Mouse (Mus musculus): ENCODE results near the gene Dnm3.

DNA sequence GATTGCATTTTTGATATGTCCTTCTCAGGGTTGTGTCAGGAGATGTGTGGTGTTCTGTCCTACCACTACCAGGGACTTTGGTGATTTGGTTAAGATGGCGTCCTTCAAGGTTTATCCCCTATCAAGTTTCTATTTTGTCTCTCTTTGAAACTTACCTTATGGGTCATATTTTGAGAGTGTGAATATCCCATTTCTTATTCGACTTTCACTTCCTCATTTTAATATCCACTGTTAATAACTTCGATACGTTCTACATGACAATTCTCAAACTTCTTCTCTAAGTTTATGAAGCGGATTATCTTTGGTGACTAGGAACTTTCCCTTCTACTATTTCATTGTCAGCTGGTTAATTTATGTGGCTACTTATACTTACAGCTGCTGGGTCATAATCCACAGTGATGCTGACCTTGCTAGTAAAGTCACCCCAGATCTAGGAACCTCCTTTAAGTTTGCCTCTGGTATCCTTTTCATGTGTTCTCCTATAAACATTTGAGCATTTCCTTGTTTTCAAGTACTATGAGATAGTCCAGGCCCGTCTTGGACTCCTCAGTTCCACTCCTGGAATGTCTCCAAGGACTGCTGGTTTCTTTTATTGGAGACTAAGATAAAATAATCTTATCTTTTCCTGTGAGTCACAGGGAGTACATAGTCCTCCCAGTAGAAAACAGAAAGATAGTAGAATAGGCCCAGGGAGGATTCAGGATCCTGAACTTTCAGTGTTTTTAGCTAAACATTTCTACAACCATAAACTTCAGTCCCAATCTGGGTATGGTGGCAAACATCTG is 437.2 kb downstream of the Dnm3 start:
- TF ChIP-seq CTCF (IDR thresholded peaks at IDR 0.05; ENCODE audit: borderline replicate concordance, extremely low read depth, insufficient read depth, insufficient read length) (no peak), POLR2A (IDR thresholded peaks at IDR 0.05; ENCODE audit: borderline replicate concordance, extremely low read depth, insufficient read depth, insufficient read length, poor library complexity, severe bottlenecking) (no peak)
